Mouse (Mus musculus): ENCODE results near the gene Prkaa1. TPM values are rescaled to one million over a fixed set of nuclear protein-coding genes. Genes with fewer than 3 reads are reported as not detected.

Prkaa1 gene
- total and polyA plus RNA-seq, 2 experiments from 2014 or later = 9.5 to 17.5 TPM

- no peak within 1 kb of the TSS for H3K4me2 ChIP-seq (ENCODE audit: low read depth, low read length, poor library complexity, severe bottlenecking)
- H3K9me3 ChIP-seq (ENCODE audit: low read length) = no peaks in the 10 kb centered on the region
- H3K4me3 ChIP-seq (ENCODE audit: low read depth, low read length) = 0 out of 2 replicates have a peak within 1 kb of the TSS, but pooled peaks have one; percentile 6
- H3K36me3 ChIP-seq (ENCODE audit: insufficient read depth, low read length) = no peaks in the 10 kb centered on the region
- WGBS = 69% methylated on average over 21 of the region's 21 CpGs
- H3K4me1 ChIP-seq (ENCODE audit: insufficient read depth, low read length) = no peaks in the 10 kb centered on the region
- no peak within 1 kb of the TSS for H3K9ac ChIP-seq (replicated peaks; ENCODE audit: low read length, poor library complexity, severe bottlenecking)
- ATAC-seq (ENCODE audit: low FRiP score) (no peak), DNase-seq (ENCODE audit: low spot score) (no peak)
- peak within 1 kb of the TSS; percentile 9; the same call in 1 of the 2 replicates for H3K27ac ChIP-seq (ENCODE audit: low read depth, low read length)
- TF ChIP-seq CTCF (IDR thresholded peaks at IDR 0.05) = no peak
- no peaks in the 10 kb centered on the region for H3K27me3 ChIP-seq (ENCODE audit: insufficient read depth, low read length)
These were observed 35.7 kb upstream of the Prkaa1 start, which contains the start of gene Card6 for GRCm38 (mm10) chr15:5107686-5108654. Gene Card6, minus strand, starts transcription at chr15:5108539.

- TF ChIP-seq CTCF (IDR thresholded peaks at IDR 0.05) = no peak
- Histone ChIP-seq H3K4me3 (ENCODE audit: low read depth, low read length) (no peak overlapping the region), H3K9ac (replicated peaks; ENCODE audit: low read length, poor library complexity, severe bottlenecking) (no peak overlapping the region), H3K27ac (ENCODE audit: low read depth, low read length) (no peak overlapping the region), H3K9me3 (ENCODE audit: low read length) (no peaks in the 10 kb centered on the region), H3K4me2 (ENCODE audit: low read depth, low read length, poor library complexity, severe bottlenecking) (no peak overlapping the region), H3K4me1 (ENCODE audit: insufficient read depth, low read length) (no peaks in the 10 kb centered on the region), H3K36me3 (ENCODE audit: insufficient read depth, low read length) (no peaks in the 10 kb centered on the region), H3K27me3 (ENCODE audit: insufficient read depth, low read length) (no peaks in the 10 kb centered on the region)
- DNase-seq (ENCODE audit: low spot score) = no peak
- 73% methylated on average over 3 of the region's 3 CpGs for WGBS
- no peak for ATAC-seq (ENCODE audit: low FRiP score)
These were observed 35.0 kb upstream of the Prkaa1 start for GRCm38 (mm10) chr15:5108655-5109040.

GRCm38 (mm10) chr15:5112651-5113050 is 31.0 kb upstream of the Prkaa1 start:
- Histone ChIP-seq H3K27ac (ENCODE audit: low read depth, low read length) (no peak overlapping the region), H3K4me3 (ENCODE audit: low read depth, low read length) (no peak overlapping the region), H3K9ac (replicated peaks; ENCODE audit: low read length, poor library complexity, severe bottlenecking) (no peak overlapping the region), H3K4me2 (ENCODE audit: low read depth, low read length, poor library complexity, severe bottlenecking) (no peak overlapping the region), H3K27me3 (ENCODE audit: insufficient read depth, low read length) (no peaks in the 10 kb centered on the region), H3K9me3 (ENCODE audit: low read length) (no peaks in the 10 kb centered on the region), H3K4me1 (ENCODE audit: insufficient read depth, low read length) (peaks cover 6% of the 10 kb centered on the region), H3K36me3 (ENCODE audit: insufficient read depth, low read length) (no peaks in the 10 kb centered on the region)
- ATAC-seq (ENCODE audit: low FRiP score) = no peak
- no peak for TF ChIP-seq CTCF (IDR thresholded peaks at IDR 0.05)
- WGBS = 80% methylated on average over 3 of the region's 3 CpGs
- no peak for DNase-seq (ENCODE audit: low spot score)

GRCm38 (mm10) chr15:5115173-5115572 is 28.5 kb upstream of the Prkaa1 start:
- Histone ChIP-seq H3K4me2 (ENCODE audit: low read depth, low read length, poor library complexity, severe bottlenecking) (peak overlapping the region; percentile 52), H3K4me3 (ENCODE audit: low read depth, low read length) (peak overlapping the region; percentile 89; the same call in 1 of the 2 replicates), H3K27ac (ENCODE audit: low read depth, low read length) (no peak overlapping the region), H3K9me3 (ENCODE audit: low read length) (no peaks in the 10 kb centered on the region), H3K27me3 (ENCODE audit: insufficient read depth, low read length) (no peaks in the 10 kb centered on the region), H3K4me1 (ENCODE audit: insufficient read depth, low read length) (peaks cover 10% of the 10 kb centered on the region), H3K9ac (replicated peaks; ENCODE audit: low read length, poor library complexity, severe bottlenecking) (no peak overlapping the region), H3K36me3 (ENCODE audit: insufficient read depth, low read length) (peaks cover 18% of the 10 kb centered on the region)
- 66% methylated on average over 8 of the region's 8 CpGs for WGBS
- no peak for DNase-seq (ENCODE audit: low spot score)
- no peak for ATAC-seq (ENCODE audit: low FRiP score)
- TF ChIP-seq CTCF (IDR thresholded peaks at IDR 0.05) = no peak

- WGBS = under 1% methylated on average over 53 of the region's 55 CpGs
- peak within 1 kb of the TSS; percentile 67 for H3K4me2 ChIP-seq (ENCODE audit: low read depth, low read length, poor library complexity, severe bottlenecking)
These were observed 27.2 kb upstream of the Prkaa1 start, which contains the start of gene Rpl37 for GRCm38 (mm10) chr15:5116270-5117030. Gene Rpl37, plus strand, starts transcription at chr15:5116645.

More at GRCm38 (mm10) chr15:5116270-5117030, 27.2 kb upstream of the Prkaa1 start, which contains the start of gene Rpl37:
- Histone ChIP-seq H3K4me3 (ENCODE audit: low read depth, low read length) (peak within 1 kb of the TSS; percentile 89), H3K9ac (replicated peaks; ENCODE audit: low read length, poor library complexity, severe bottlenecking) (peak within 1 kb of the TSS; percentile 90), H3K27me3 (ENCODE audit: insufficient read depth, low read length) (no peaks in the 10 kb centered on the region), H3K9me3 (ENCODE audit: low read length) (no peaks in the 10 kb centered on the region), H3K36me3 (ENCODE audit: insufficient read depth, low read length) (peaks cover 25% of the 10 kb centered on the region), H3K27ac (ENCODE audit: low read depth, low read length) (peak within 1 kb of the TSS; percentile 87), H3K4me1 (ENCODE audit: insufficient read depth, low read length) (peaks cover 10% of the 10 kb centered on the region)
- TF ChIP-seq CTCF (IDR thresholded peaks at IDR 0.05) = peak; percentile 78
- ATAC-seq (ENCODE audit: low FRiP score) (peak; percentile 98), DNase-seq (ENCODE audit: low spot score) (peak; percentile 99)

Measured in midbrain, postnatal 0 days (tissue).